Mouse (Mus musculus): ENCODE data around the gene Phactr2.

The Phactr2 gene

DNA sequence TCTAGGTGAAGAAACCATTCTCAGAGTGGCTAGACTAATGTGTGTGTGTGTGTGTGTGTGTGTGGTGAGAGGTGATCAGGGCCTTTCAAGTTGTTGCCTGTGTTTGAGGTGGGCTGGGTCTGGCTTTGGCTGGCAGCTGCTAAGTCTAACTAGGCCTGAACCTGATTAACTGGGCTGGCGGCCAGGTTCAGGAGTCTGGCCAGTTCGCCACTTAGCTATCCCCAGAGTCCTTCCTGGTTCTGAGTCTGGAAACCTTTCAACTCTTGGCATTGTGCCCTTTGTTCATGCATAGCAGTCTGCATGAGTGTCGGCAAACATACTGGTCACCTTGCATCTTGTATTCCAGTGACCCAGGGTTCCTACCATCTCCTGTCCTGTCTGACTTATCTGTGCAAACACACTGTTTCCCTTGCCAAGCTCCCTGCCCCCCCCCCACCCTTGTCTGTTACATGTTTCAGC, 27.4 kb downstream of the Phactr2 start:
- DNase-seq: peak; percentile 87

- DNase-seq: no peak
Observed at GRCm38 (mm10) chr10:13444257-13444656, 30.0 kb downstream of the Phactr2 start.

DNA sequence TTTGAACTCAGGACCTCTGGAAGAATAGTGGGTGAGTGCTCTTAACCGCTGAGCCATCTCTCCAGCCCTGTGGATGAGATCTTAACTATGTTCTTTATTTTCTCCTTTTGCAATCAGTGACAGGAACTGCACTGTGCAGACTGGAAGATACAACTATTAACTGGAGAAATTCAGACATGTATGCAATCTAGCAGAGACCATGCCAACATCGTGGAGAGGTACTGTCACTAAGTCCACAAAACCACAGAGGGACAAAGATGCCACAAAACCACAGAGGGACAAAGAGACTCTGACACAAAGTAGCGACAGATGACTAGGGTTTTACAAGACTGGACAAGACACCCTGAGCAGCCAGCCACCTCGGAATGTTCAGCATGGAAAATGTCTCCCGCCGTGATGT, 30.6 kb downstream of the Phactr2 start:
- DNase-seq: no peak

GRCm38 (mm10) chr10:13440292-13440691, 33.9 kb downstream of the Phactr2 start:
- DNase-seq: no peak

DNA sequence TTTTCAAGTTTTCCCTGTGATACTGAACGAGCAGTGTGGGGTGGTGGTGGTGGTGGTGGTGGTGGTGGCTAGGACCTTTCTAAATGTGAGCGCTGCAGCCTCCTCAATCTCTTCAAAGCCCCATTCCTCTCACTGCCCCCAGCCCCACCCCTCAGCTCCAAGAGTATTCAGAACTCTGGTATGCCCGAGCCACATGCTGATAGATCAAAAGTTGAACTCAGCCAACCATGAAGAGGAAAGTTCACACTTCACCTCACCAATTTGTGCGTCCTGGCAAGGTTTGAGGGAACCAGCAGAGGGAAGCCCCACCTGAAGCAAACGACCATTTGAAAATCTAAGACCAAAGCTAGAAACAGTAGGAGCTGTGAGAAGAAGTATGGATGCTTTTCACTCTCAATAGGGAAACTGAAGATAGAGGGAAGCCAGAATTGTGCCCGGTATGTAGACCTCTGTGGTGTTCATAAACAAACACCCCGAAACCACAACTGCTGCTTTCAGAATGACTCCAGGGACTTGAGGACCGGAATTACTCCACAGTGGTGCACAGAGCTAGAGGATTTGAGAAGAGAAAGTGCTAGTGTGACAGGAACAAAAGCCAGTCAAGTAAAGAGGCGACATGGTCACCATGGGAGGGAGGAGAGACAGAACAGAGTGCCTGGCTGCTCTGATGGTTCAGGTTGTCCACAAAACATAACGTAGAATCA, 35.9 kb downstream of the Phactr2 start:
- DNase-seq: no peak

- no peak for DNase-seq
Observed at GRCm38 (mm10) chr10:13437011-13437410, 37.2 kb downstream of the Phactr2 start.

DNA sequence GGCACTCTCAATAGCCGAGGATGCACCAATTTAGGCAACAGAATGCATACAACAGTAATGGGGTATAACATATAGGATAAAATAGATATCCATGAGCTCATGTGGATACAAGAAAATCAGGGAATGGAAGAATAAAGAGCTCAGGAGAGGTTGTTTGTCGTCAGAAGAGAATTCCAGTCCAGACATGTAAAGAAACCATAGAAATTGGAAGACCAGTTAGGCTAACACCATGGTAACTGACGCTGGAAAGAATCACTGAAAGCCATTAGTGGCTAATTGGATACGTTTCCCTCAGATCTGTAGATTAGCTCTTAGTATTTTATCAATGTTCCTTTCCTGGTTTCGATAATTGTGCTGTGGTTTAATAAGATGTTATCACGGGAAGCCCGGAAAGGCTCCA, 41.2 kb downstream of the Phactr2 start:
- DNase-seq: no peak

DNA sequence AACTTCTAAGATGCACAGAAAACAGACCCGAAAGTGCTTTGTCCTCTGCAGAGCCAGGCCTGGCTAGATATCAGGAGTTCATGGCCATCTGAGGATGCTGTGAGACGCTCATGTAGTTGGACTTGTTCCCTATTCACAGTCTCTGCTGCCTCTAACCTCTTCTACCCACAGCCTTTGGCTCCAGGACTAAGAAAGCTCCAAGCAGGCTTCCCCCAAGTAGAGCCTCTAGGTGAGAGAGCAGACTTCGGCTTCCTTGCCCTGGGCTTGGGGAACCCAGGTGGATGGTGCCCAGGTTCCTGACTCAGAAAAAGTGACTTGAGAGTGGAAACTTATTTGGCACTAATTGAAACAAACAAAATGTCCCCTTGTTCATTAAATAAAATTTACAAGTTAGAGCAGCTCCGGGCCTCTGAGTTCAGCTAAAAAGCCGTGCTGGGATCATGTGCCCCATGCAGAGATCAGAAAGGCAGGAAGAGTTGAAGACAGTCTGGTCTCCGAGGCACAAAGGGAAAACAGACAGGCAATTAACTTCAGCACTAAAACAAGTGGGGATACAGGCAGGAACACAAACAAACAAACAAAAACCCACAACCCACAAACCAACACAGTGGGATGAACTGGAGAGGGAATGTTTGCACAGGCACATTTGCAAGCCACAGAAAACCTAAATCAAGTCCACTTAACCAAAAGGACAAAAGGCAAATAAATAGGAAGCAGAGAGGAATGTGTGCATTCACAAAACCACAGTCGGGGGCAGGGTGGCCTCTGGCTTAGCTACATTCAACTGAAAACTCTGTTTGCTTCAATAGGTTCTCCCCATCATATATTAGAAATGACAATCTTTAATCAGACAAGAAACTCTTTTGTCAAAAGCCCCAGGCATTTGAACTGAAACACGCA, 42.3 kb downstream of the Phactr2 start:
- DNase-seq: no peak

GRCm38 (mm10) chr10:13429766-13430165, 44.4 kb downstream of the Phactr2 start:
- peak; percentile 81 for DNase-seq

- DNase-seq: no peak
Observed at GRCm38 (mm10) chr10:13429240-13429639, 45.0 kb downstream of the Phactr2 start.

GRCm38 (mm10) chr10:13428536-13428935, 45.7 kb downstream of the Phactr2 start:
- no peak for DNase-seq

- DNase-seq: no peak
Observed at GRCm38 (mm10) chr10:13427599-13427998, 46.6 kb downstream of the Phactr2 start.

- DNase-seq: no peak
Observed at GRCm38 (mm10) chr10:13425198-13425597, 49.0 kb downstream of the Phactr2 start.

GRCm38 (mm10) chr10:13424508-13424907, 49.7 kb downstream of the Phactr2 start:
- DNase-seq: no peak

DNA sequence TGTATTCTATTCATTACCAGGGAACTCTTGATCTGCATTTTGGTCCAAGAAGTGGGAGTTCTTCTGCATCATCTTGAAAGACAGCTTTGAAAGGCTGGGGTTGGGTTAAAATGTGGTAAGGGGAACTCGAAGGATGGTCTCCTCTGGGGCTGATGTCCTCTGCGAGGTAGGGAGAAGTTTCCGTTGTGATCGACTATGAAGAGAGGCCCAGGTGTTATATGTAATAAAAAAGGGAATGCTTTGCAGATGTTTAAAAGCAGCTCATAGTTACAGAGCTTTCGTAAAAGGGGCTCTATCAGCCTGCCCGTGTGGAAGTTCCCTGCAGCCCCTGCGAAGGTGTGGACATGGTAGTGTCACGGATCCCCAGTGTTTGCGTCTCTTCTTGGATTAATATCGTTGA, 50.2 kb downstream of the Phactr2 start:
- DNase-seq: no peak

- DNase-seq: no peak
Observed at GRCm38 (mm10) chr10:13422121-13422520, 52.1 kb downstream of the Phactr2 start.

- DNase-seq: no peak
Observed at GRCm38 (mm10) chr10:13419246-13419645, 55.0 kb downstream of the Phactr2 start.

DNA sequence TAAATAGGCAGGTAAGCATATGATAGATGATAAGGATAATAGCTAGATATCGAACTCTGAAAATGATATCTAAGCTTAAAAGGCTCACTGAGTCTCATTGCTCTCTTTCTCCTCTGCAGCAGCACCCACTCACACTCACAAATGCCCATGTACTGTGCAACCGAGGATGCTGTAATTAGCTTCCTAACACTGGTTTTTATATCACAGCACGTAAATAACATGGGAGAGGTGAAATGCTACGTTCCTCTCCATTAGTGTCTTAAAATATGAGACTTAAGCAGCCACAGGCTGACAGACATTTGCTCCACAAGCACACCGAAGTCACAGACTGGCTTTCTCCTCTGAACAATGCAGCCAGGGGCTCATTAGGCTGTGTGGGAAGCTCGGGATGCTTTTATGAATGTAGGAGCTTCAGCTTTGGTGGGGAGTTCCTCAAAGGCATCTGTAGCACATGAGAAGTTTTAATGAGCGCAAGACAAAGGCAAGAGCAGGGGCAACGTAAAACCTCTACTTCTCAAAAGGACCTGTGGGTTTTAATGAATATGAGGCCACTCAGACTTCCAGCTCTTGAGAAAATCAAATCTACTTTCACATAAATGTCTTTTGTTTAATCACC, 58.6 kb downstream of the Phactr2 start:
- no peak for DNase-seq

GRCm38 (mm10) chr10:13412202-13412923, 61.8 kb downstream of the Phactr2 start:
- DNase-seq: peak; percentile 64

DNA sequence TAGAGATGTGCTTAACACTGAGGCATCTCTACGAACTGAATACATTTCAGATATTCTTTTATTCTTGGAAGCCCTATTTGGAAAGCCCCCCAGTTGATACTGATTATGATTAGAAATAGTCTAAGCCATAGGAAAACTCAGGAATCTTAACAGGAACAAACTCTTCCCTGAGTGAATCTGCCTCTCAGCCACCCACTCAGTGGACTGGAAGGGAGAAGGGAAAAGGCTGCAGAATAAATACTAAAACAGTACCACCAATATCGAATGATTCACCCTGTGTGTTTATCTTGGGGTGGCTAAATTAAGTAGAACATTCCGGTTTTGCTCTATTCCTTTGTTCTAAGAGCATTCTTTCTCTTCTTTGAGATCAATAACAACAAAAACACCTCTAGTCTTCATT, 63.2 kb downstream of the Phactr2 start:
- no peak for DNase-seq

DNA sequence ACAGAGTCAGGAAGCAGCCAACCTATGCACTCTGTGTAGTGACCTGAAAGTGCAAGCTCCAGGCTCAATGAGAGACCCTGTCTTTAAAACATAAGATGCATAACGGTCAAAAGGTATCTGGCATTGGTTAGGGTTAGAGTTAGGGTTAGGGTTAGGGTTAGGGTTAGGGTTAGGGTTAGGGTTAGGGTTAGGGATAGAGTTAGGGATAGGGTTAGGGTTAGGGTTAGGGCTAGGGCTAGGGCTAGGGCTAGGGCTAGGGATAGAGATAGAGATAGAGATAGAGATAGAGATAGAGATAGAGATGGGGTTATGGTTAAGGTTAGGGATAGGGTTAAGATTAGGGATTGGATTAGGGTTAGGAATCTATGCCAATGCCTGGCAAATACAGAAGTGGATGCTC, 72.2 kb downstream of the Phactr2 start:
- no peak for DNase-seq

- no peak for DNase-seq
Observed at GRCm38 (mm10) chr10:13395753-13396152, 78.5 kb downstream of the Phactr2 start.

DNA sequence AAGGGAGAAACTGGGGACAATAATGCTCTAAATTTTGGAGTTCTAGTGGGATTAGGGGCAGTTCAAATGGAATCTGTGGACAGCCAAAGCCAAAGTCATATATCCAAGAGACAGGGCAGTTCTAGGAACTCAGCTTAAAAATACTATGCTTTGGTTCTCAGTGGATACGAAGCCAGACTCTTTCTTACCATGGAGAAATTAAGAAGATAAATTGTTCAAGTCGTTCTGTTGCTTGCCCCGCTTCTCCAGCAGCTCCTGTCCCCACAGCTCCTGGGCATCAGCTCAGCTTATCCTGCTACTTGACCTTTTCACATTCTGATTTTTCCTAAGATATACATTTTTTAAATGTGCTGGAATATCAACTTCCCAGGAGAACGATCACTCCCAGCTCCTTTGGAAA, 80.2 kb downstream of the Phactr2 start:
- DNase-seq: no peak

Measured in lung, postnatal 10 days (tissue).